Mouse (Mus musculus): ENCODE data around the gene St6galnac5.
A peak's percentile ranks its signal among the peaks of the same experiment; 100 is the strongest.

The St6galnac5 gene

DNA sequence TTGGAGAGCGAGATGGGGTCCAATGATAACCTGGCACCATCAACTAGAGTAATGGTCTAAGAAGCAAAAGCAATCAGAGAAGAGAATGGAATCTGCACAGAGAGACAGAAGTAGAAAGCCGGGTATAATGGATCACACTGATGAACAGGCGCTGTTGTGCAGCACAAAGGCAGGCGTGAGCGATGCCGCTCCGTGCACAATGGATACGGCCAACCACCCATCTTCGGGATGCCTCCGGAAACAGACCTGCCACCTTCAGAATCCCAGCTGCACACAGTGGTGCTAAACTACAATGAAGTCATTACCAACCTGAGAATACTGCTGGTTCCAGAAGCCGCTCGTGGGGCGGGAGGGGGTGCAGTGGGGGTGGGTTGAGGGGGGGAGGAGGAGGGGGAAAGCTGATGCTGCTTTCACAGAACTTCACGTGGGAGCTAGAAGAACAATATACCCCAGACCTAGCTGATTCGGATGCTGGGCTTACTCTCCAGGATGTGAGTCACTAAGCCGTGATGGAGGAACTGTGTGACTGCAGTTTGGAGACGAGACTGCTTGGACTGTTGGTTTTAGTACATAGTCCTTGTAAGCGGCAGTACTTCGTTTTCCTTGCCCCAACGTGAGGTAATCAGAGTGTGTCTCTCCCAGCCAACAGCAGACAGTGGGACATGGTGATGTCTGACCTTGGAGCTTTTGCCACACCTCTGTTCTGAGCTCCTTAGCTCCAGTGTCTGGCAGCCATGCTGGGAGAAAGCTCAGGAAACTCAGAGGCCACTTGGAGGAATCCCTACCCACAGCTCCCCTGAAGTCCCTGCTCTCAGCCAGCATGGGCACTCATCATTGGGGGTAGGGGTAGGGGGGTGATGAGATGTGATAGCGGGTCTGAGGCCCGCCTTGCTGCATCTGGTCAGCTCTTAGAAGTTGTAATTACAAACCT, 115.7 kb downstream of the St6galnac5 start:
- DNase-seq (ENCODE audit: low spot score in 2 of 2), result no peak

DNA sequence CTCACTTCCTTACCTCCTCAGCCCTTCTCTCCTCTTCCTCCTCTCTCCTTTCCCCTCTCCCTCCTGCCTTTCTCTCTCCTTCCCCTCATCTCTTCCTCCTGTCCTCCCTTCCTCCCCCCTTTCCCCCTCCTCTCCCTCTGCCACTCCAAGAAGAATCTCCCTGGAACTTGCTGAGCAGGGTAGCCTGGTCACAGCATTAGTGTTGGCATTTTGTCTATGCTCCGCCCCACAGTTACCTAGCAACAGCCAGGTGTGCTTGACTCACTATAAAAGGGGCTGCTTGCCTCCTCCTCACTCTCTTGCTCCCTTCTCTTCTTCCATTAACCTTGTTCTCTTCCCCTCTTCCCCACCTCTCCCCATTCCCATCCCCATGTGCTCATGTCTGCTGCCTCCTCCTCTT, 120.1 kb downstream of the St6galnac5 start:
- DNase-seq (ENCODE audit: low spot score in 2 of 2), result no peak

GRCm38 (mm10) chr3:152861450-152861849, 120.6 kb downstream of the St6galnac5 start:
- DNase-seq (ENCODE audit: low spot score in 2 of 2), result no peak

- peak in 1 of 2 experiments; percentile 15 for DNase-seq (ENCODE audit: low spot score in 2 of 2)
Measured at GRCm38 (mm10) chr3:152856095-152856494, 126.0 kb downstream of the St6galnac5 start.

DNA sequence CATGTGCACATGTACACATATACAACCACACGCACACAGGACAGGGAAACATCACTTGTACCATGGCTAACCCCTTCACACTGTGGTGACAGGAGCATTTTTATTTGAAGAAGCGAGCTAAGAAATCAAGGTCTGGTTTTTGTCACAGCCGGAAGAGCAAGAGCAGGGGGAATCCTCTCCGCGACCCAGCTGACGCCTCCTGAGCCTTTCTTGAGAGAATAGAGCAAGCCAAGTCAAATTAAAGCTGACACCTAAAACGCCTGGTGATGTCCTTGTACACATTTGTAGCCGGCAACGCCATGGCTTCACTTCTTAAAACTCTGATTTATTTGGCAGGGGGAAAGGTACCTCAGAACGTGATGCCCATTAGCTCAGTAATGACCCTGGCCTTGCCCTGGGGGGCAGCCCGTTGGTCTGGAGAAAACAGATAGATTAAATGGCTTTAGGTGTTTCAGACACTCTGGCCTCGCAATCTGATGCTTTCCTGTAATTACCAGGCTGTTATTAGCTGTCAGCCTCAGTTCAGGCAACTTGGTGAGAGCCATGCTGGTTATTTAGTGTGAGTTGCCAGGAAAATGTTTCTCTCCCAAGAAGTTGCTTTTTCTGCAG, 126.9 kb downstream of the St6galnac5 start:
- no peak for DNase-seq (ENCODE audit: low spot score in 2 of 2)

- DNase-seq (ENCODE audit: low spot score in 2 of 2), result no peak
Measured at GRCm38 (mm10) chr3:152843925-152844324, 138.1 kb downstream of the St6galnac5 start.

- DNase-seq (ENCODE audit: low spot score in 2 of 2), result no peak
Measured at GRCm38 (mm10) chr3:152842648-152843047, 139.4 kb downstream of the St6galnac5 start.

GRCm38 (mm10) chr3:152841264-152841663, 140.8 kb downstream of the St6galnac5 start:
- no peak for DNase-seq (ENCODE audit: low spot score in 2 of 2)

GRCm38 (mm10) chr3:152837938-152838337, 144.1 kb downstream of the St6galnac5 start:
- DNase-seq (ENCODE audit: low spot score in 2 of 2), result no peak

DNA sequence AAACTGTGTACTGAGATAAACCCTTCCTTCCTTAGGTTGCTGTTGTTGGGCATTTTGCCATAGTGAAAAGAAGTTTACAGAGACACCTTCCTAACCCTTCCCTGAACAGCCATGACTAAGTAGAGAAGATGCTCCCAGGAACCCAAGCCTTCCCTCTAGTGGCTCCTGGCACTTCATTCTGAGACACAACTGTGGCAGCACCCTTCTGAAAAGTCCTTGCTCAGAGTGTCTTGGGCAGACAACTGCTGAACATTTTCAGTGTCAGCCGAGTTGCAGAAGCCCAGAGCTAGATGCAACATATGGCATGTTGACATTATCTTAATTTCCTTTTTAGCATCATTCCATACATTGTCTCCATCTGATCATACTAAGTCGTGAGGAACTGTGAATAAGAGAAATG, 144.6 kb downstream of the St6galnac5 start:
- DNase-seq (ENCODE audit: low spot score in 2 of 2), result no peak

GRCm38 (mm10) chr3:152832436-152832835, 149.6 kb downstream of the St6galnac5 start:
- DNase-seq (ENCODE audit: low spot score in 2 of 2), result no peak

GRCm38 (mm10) chr3:152831974-152832373, 150.1 kb downstream of the St6galnac5 start:
- no peak for DNase-seq (ENCODE audit: low spot score in 2 of 2)

- no peak for DNase-seq (ENCODE audit: low spot score in 2 of 2)
Measured at GRCm38 (mm10) chr3:152831377-152831776, 150.7 kb downstream of the St6galnac5 start.

GRCm38 (mm10) chr3:152821202-152821601, 160.8 kb downstream of the St6galnac5 start:
- DNase-seq (ENCODE audit: low spot score in 2 of 2), result peak; percentile 31 to 70

GRCm38 (mm10) chr3:152820406-152820805, 161.6 kb downstream of the St6galnac5 start:
- DNase-seq (ENCODE audit: low spot score in 2 of 2), result no peak

DNA sequence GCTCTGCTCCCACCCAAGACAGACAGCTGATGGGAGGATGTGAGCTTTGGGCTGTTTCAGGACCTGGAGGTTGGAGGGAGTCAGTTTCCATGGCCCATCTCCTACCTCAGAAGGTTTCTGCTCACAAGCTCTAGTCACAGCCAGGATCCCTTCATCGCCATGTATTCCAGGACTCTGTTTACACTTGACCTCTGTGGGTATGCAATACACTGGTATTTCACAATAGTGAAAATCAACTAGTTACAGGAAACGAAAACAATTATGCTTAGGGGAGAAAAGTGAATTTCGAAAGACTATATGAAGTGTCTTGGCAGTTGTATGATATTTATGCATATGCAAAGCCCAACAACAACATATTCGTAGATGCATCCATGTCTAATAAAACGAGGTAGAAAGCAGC, 166.9 kb downstream of the St6galnac5 start:
- DNase-seq (ENCODE audit: low spot score in 2 of 2), result no peak

DNA sequence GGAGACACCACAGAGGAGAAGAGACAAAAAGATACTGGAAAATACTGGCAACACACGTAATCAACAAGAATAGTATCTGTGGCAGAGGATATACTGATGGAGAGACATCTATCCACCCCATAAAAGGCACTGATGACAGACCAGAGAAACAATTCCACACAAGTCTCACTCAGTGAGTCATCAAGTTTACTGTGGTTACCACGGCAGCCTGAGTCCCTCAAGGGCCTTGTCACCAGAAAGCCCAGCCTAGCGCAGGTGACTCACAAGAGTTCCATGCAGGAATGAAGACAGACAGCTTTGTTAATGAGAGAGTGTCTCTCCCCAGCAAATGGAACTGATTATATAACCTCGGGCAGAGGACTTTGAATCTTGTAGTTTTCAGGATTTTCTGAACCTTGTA, 168.1 kb downstream of the St6galnac5 start:
- no peak for DNase-seq (ENCODE audit: low spot score in 2 of 2)

DNA sequence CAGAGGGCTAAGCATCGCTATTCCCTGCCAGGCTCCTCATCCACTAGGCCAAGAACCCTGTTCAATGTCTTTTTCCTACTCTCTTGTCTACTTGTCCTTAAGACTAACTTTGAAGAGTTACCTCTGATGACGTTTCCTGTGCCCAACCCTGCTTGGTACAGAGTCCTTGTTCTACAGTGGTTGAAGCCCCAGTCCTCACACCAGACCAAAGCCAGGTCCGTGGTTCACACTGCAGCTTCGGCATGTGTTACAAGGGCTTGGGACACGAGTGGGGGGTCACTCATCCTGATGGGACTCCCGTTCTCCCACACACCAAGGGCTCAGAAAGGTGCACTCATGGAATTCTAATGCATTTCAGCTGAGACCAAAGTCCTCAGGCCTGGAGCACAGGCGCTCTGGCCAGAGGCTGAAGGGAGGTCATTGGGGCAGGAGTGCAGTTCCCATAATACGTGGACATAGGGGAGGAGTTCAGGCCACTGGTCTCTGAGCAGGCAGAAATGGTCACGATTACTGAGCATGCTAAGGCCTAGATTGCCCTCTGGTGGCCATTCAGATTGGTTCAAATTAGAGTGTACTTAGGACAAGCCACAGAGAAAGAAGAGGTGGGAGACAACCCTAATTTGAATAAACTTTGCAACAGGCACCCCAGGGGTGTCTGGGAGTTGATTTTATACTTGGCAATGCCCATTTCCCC, 182.2 kb downstream of the St6galnac5 start:
- DNase-seq (ENCODE audit: low spot score in 2 of 2), result no peak

GRCm38 (mm10) chr3:152797354-152797753, 184.7 kb downstream of the St6galnac5 start:
- no peak for DNase-seq (ENCODE audit: low spot score in 2 of 2)

DNA sequence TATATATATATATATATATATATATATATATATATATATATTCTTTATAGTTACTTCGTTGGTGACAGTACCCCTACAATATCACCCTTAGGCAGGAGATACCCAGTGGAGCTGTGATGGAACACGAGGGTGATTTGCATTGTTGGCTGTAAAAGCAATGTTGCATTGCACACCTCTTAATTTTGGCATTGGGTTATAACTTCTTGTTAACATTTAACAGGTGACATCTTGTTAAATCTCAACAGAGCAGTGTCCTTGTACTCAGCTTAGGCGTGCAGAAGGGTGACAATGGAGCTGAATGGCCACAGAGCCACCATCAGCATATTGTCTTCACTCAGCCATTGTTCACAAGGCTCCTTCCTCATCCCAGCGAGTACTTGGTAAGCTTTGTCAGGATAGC, 185.8 kb downstream of the St6galnac5 start:
- no peak for DNase-seq (ENCODE audit: low spot score in 2 of 2)

DNA sequence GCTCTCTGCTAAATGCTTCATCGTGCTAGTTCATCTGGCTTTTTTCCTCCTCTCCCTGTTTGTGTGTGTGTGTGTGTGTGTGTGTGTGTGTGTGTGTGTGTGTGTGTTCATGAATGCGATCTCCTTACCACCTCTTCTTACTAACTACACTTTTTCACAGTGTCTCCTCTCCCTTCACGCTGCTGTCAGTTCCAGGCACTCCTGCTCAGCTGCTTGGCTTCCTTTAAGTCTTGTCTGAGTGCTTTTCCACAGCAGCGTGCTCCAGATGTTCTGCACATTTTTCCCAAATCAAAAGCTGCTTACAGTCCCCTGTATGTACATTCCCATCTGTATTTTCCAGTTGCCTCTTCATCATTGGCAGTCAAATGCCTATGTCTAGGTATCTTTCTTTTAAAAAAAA, 189.0 kb downstream of the St6galnac5 start:
- DNase-seq (ENCODE audit: low spot score in 2 of 2), result no peak

DNA sequence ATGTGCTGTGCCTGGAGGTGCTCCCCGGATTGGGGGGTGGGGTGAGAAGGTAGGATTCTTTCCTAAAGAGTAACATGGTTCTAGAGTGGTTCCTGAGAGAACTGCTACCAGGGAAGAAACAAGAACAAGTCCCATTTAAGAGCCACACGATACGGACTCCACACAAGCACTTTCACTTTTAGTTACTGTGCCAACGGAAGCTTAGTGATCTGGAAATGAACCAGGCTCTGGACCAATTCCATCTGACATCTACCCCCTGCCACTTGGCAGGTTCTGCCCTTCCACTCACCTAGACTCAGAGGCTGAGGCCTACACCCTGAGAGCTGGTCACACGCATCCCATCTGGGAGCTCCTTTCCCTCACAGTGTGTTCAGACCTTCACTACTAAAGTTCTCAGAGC, 189.4 kb downstream of the St6galnac5 start:
- DNase-seq (ENCODE audit: low spot score in 2 of 2), result no peak
